9 mouse cellular contexts compared by ENCODE assay signal in genomic region chr19:6994002-6994401, GRCm38 (mm10).
"Had no signal": no experiment of that assay in that cellular context is flagged by ENCODE, and none has a peak within 500 bp of the region (broad histone marks: within the 10 kb centered on the region; RNA-seq: fewer than 3 reads in every experiment).

No protein-coding gene starts in this region.

- H3K9ac ChIP-seq: lung, embryonic 14.5 days had no signal

- H3K9me3 ChIP-seq: limb, embryonic 13.5 days; liver, embryonic 15.5 days; midbrain, embryonic 10.5 days; neural tube, embryonic 12.5 days had no signal

- DNase-seq: left cerebral cortex, postnatal 4 days; lung, embryonic 14.5 days; lung, postnatal 4 days; midbrain, embryonic 14.5 days; thymus, postnatal 4 days had no signal

- H3K27me3 ChIP-seq: limb, embryonic 13.5 days; liver, embryonic 15.5 days; neural tube, embryonic 12.5 days had no signal

- H3K4me3 ChIP-seq: liver, embryonic 15.5 days; neural tube, embryonic 12.5 days had no signal

- H3K27ac ChIP-seq: limb, embryonic 13.5 days; neural tube, embryonic 12.5 days had no signal
